21 mouse cellular contexts compared by ENCODE assay signal in the genomic region with DNA sequence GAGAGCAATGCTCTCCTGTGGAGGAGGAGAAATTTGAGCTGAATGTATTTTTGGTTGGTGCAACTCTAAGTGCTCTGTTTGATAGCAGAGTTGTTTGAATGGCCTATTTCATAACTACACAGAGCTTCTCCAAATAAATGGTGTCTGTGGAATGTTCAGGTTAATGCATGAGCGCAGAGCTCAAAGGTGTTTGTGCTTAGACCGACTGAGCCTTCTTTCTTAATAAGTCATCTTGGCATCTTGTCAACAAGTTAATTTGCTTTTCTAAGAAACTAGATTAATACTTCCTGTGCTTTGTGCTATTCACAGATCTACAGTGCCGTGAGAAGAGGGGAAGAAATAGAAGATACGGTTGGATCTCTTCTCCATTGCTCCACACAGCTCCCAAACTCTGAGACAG.
"Had no signal": no experiment of that assay in that cellular context is flagged by ENCODE, and none has a peak within 500 bp of the region (broad histone marks: within the 10 kb centered on the region; RNA-seq: fewer than 3 reads in every experiment).

No protein-coding gene starts in this region.

- H3K27me3 ChIP-seq: heart, embryonic 13.5 days; heart, embryonic 15.5 days; hindbrain, embryonic 13.5 days; hindbrain, embryonic 15.5 days; kidney, embryonic 15.5 days; limb, embryonic 13.5 days; limb, embryonic 15.5 days; liver, embryonic 12.5 days had no signal

- H3K4me3 ChIP-seq: heart, embryonic 13.5 days; heart, embryonic 15.5 days; hindbrain, embryonic 13.5 days; hindbrain, embryonic 15.5 days; kidney, embryonic 15.5 days; limb, embryonic 13.5 days; limb, embryonic 15.5 days; liver, embryonic 12.5 days had no signal

- H3K4me1 ChIP-seq: kidney, embryonic 15.5 days; limb, embryonic 15.5 days; liver, embryonic 12.5 days had no signal

- H3K27ac ChIP-seq: heart, embryonic 13.5 days; heart, embryonic 15.5 days; hindbrain, embryonic 13.5 days; hindbrain, embryonic 15.5 days; hindbrain, postnatal 0 days; kidney, embryonic 15.5 days; limb, embryonic 13.5 days; limb, embryonic 15.5 days; liver, embryonic 12.5 days; liver, embryonic 14.5 days had no signal

- DNase-seq: gastrocnemius, postnatal 14 days; gastrocnemius, postnatal 36 days; heart, adult 18-20 months; heart, postnatal 10 days; kidney, adult 11 months; kidney, adult 8-10 months; kidney, postnatal 14 days; kidney, postnatal 36 days; layer of hippocampus, adult 9-11 months; layer of hippocampus, postnatal 36 days; left cerebral cortex, postnatal 4 days had no signal

- H3K9me3 ChIP-seq: heart, embryonic 13.5 days; heart, embryonic 15.5 days; hindbrain, embryonic 13.5 days; hindbrain, embryonic 15.5 days; kidney, embryonic 15.5 days; limb, embryonic 13.5 days; limb, embryonic 15.5 days; liver, embryonic 12.5 days had no signal

- H3K36me3 ChIP-seq: heart, embryonic 13.5 days; heart, embryonic 15.5 days; hindbrain, embryonic 13.5 days; hindbrain, embryonic 15.5 days; kidney, embryonic 15.5 days; limb, embryonic 13.5 days; limb, embryonic 15.5 days; liver, embryonic 12.5 days had no signal
